Mouse (Mus musculus): ENCODE measurements around the gene Phpt1.

DNA sequence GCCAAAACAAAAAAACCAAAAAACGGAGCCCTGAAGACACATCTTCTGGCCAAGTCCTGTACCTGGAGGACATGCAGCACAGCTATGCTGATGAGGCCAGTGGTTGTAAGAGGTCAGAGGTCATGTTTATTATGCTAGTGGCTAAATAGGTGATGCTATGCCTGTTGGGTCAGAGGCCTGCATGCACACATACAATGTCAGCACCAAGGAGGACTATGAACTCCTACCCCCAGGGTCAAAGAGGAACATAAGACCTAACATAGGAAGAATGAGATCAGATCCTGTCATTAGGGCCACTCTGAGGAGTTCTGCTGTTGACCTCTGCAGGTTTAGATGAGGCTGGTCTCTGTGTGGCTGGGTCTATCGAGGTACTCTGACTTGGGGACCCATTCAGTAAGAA is 25.0 kb upstream of the Phpt1 start:
- TF ChIP-seq CTCF (conservative IDR thresholded peaks at IDR 0.05; ENCODE audit: low read length) (no peak), NANOG (IDR thresholded peaks at IDR 0.05; ENCODE audit: borderline replicate concordance, low read length) (no peak)
